Mouse (Mus musculus) CH12.LX (cell line): ENCODE measurements at regions not wholly inside any gene's neighbourhood (a gene's known extent, or its start where the extent isn't known, plus 50 kb on each side); places are given as distances from the start of the nearest gene placed in this dataset.

ENCODE experiments used
- DNase-seq: peaks from one replicate; pipeline ENCODE4 v3.0.0-alpha.2; 2013; ENCODE audit errors: extremely low read depth
- H3K27ac ChIP-seq: 2 replicates; pipeline ENCODE4 v1.5.1; 2012; ENCODE audit warnings: low read depth, mild to moderate bottlenecking, control low read depth, moderate library complexity; ENCODE audit not compliant: insufficient read depth
- H3K27me3 ChIP-seq: replicated peaks from 2 replicates; pipeline ENCODE3; 2012; ENCODE audit warnings: inconsistent platforms
- H3K36me3 ChIP-seq, 2 experiments: replicated peaks in 1 of 2; 2 replicates each; pipeline versions ENCODE3 to v1.6.1; 2012; ENCODE audit warnings: inconsistent platforms in 1 of 2, low read length in 1 of 2, mild to moderate bottlenecking in 1 of 2, mixed read lengths in 1 of 2, moderate library complexity in 1 of 2; ENCODE audit not compliant: control insufficient read depth in 1 of 2, insufficient read depth in 1 of 2
- H3K4me1 ChIP-seq, 2 experiments: 2 replicates each; pipeline ENCODE4 v1.6.1; 2012; ENCODE audit warnings: inconsistent platforms in 1 of 2, moderate library complexity in 1 of 2; ENCODE audit not compliant: insufficient read depth in 2 of 2, control insufficient read depth in 1 of 2
- H3K4me2 ChIP-seq: 2 replicates; pipeline ENCODE4 v1.6.1; 2012; ENCODE audit warnings: low read depth, mild to moderate bottlenecking, control low read depth; ENCODE audit not compliant: poor library complexity, insufficient read depth, severe bottlenecking
- H3K4me3 ChIP-seq, 3 experiments: fragments of 150-350 bp in 1 of 3; sonication (generic) in 1 of 3; replicated peaks in 1 of 3; 2 replicates each; pipeline versions ENCODE3 to v1.5.1; 2011 to 2012; ENCODE audit warnings: low read depth in 2 of 3, low read length in 2 of 3, mild to moderate bottlenecking in 2 of 3, moderate library complexity in 2 of 3, control low read depth in 1 of 3, improper control_type of control experiment in 1 of 3, inconsistent platforms in 1 of 3, mixed read lengths in 1 of 3; ENCODE audit not compliant: poor library complexity in 1 of 3
- H3K79me2 ChIP-seq: replicated peaks from 2 replicates; pipeline ENCODE4 v1.6.1; 2012; ENCODE audit warnings: mild to moderate bottlenecking, moderate library complexity; ENCODE audit not compliant: control insufficient read depth, poor library complexity, insufficient read depth, severe bottlenecking; ENCODE audit errors: extremely low read depth
- H3K9ac ChIP-seq: 2 replicates; pipeline ENCODE4 v1.6.1; 2012; ENCODE audit warnings: low read depth, mild to moderate bottlenecking, control low read depth, moderate library complexity; ENCODE audit not compliant: insufficient read depth
- H3K9me3 ChIP-seq: replicated peaks from 2 replicates; pipeline ENCODE3; 2012; ENCODE audit warnings: low read length, inconsistent platforms, mixed read lengths
- CHD1 ChIP-seq: IDR thresholded peaks from 2 replicates; pipeline ENCODE4 v1.6.1; 2012; ENCODE audit warnings: low read depth, low read length, improper control_type of control experiment, inconsistent platforms
- CTCF ChIP-seq, 2 experiments: IDR thresholded peaks in 1 of 2; conservative IDR thresholded peaks in 1 of 2; 2 replicates each; pipeline ENCODE4 v1.5.1; 2011 to 2012; ENCODE audit warnings: low read depth in 2 of 2, low read length in 2 of 2, improper control_type of control experiment in 1 of 2, inconsistent platforms in 1 of 2, mild to moderate bottlenecking in 1 of 2, moderate library complexity in 1 of 2
- E2F4 ChIP-seq: IDR thresholded peaks from 2 replicates; pipeline ENCODE4 v1.6.1; 2011; ENCODE audit warnings: low read depth, low read length, improper control_type of control experiment; ENCODE audit not compliant: insufficient replicate concordance
- ELF1 ChIP-seq: IDR thresholded peaks from 2 replicates; pipeline ENCODE4 v1.6.1; 2014; ENCODE audit warnings: low read depth, mild to moderate bottlenecking, inconsistent platforms, low read length, improper control_type of control experiment
- EP300 ChIP-seq: IDR thresholded peaks from 2 replicates; pipeline ENCODE4 v1.6.1; 2011; ENCODE audit warnings: low read length, improper control_type of control experiment
- ETS1 ChIP-seq: conservative IDR thresholded peaks from 2 replicates; pipeline ENCODE4 v1.6.1; 2012; ENCODE audit warnings: low read depth, mild to moderate bottlenecking, inconsistent platforms, low read length, improper control_type of control experiment, moderate library complexity
- IRF4 ChIP-seq: IDR thresholded peaks from 2 replicates; pipeline ENCODE4 v1.6.1; 2014; ENCODE audit warnings: low read depth, mild to moderate bottlenecking, inconsistent platforms, low read length, improper control_type of control experiment
- JUN ChIP-seq: IDR thresholded peaks from 2 replicates; pipeline ENCODE4 v1.6.1; 2011; ENCODE audit warnings: low read depth, mild to moderate bottlenecking, low read length, improper control_type of control experiment, moderate library complexity; ENCODE audit not compliant: insufficient read depth
- JUND ChIP-seq: conservative IDR thresholded peaks from 2 replicates; pipeline ENCODE4 v1.6.1; 2011; ENCODE audit warnings: low read depth, low read length, improper control_type of control experiment
- KAT2A ChIP-seq: IDR thresholded peaks from 2 replicates; pipeline ENCODE4 v1.6.1; 2012; ENCODE audit warnings: low read length, improper control_type of control experiment, inconsistent platforms; ENCODE audit not compliant: insufficient replicate concordance
- MAZ ChIP-seq: IDR thresholded peaks from 2 replicates; pipeline ENCODE4 v1.6.1; 2012; ENCODE audit warnings: low read depth, mild to moderate bottlenecking, inconsistent platforms, low read length, improper control_type of control experiment, moderate library complexity
- MEF2A ChIP-seq: IDR thresholded peaks from 2 replicates; pipeline ENCODE4 v1.6.1; 2014; ENCODE audit warnings: low read depth, mild to moderate bottlenecking, inconsistent platforms, low read length, improper control_type of control experiment, borderline replicate concordance
- NELFE ChIP-seq: IDR thresholded peaks from 2 replicates; pipeline ENCODE4 v1.6.1; 2011; ENCODE audit warnings: low read depth, low read length, improper control_type of control experiment
- NRF1 ChIP-seq: IDR thresholded peaks from 2 replicates; pipeline ENCODE4 v1.6.1; 2014; ENCODE audit warnings: low read depth, mild to moderate bottlenecking, inconsistent platforms, low read length, improper control_type of control experiment, moderate library complexity
- PAX5 ChIP-seq: IDR thresholded peaks from 2 replicates; pipeline ENCODE4 v1.6.1; 2012; ENCODE audit warnings: low read length, inconsistent platforms, mixed read lengths
- POLR2A ChIP-seq: IDR thresholded peaks from 2 replicates; pipeline ENCODE4 v1.6.1; 2011; ENCODE audit warnings: low read depth, mild to moderate bottlenecking, improper control_type of control experiment, low read length
- POLR2AphosphoS2 ChIP-seq: IDR thresholded peaks from 2 replicates; pipeline ENCODE4 v1.6.1; 2011; ENCODE audit warnings: low read depth, low read length, improper control_type of control experiment
- RAD21 ChIP-seq: IDR thresholded peaks from 2 replicates; pipeline ENCODE4 v1.6.1; 2011; ENCODE audit warnings: low read depth, mild to moderate bottlenecking, low read length, improper control_type of control experiment, moderate library complexity
- TBP ChIP-seq: conservative IDR thresholded peaks from 2 replicates; pipeline ENCODE4 v1.6.1; 2011; ENCODE audit warnings: low read depth, low read length, improper control_type of control experiment
- UBTF ChIP-seq: IDR thresholded peaks from 2 replicates; pipeline ENCODE4 v1.6.1; 2012; ENCODE audit warnings: low read depth, mild to moderate bottlenecking, inconsistent platforms, low read length, improper control_type of control experiment, moderate library complexity
- USF1 ChIP-seq: IDR thresholded peaks from 2 replicates; pipeline ENCODE4 v1.6.1; 2014; ENCODE audit warnings: low read depth, mild to moderate bottlenecking, inconsistent platforms, low read length, improper control_type of control experiment
- USF2 ChIP-seq: conservative IDR thresholded peaks from 2 replicates; pipeline ENCODE4 v1.6.1; 2011; ENCODE audit warnings: low read depth, low read length, improper control_type of control experiment
- ZKSCAN1 ChIP-seq: IDR thresholded peaks from 2 replicates; pipeline ENCODE4 v1.6.1; 2012; ENCODE audit warnings: low read depth, inconsistent platforms, low read length, improper control_type of control experiment, borderline replicate concordance
- ZMIZ1 ChIP-seq: IDR thresholded peaks from 2 replicates; pipeline ENCODE4 v1.6.1; 2012; ENCODE audit warnings: low read depth, mild to moderate bottlenecking, inconsistent platforms, low read length, improper control_type of control experiment
- ZNF384 ChIP-seq: IDR thresholded peaks from 2 replicates; pipeline ENCODE4 v1.6.1; 2012; ENCODE audit warnings: low read depth, low read length, improper control_type of control experiment, inconsistent platforms
- dilution Hi-C: fragments of 300-500 bp; cut with MboI; formaldehyde crosslinking; loops from 2 replicates; pipeline ENCODE4 v1.14.3; 2020; ENCODE audit warnings: low sequenced_read_pairs; ENCODE audit not compliant: extremely low pct_unique_long_range_greater_than_20kb, extremely low pct_ligation_motif_present
- in situ Hi-C: fragments of 300-500 bp; cut with MboI; formaldehyde crosslinking; loops from 3 replicates; pipeline ENCODE4 v1.14.3; 2019; ENCODE audit warnings: low sequenced_read_pairs, low pct_ligation_motif_present, low pct_unique_long_range_greater_than_20kb, mixed read lengths

GRCm38 (mm10) chr2:173463313-173463712, 59.1 kb upstream of the 1700021F07Rik start:
- no peak for DNase-seq
- peaks cover 2% of the 10 kb centered on the region for H3K27me3 ChIP-seq
- no peak overlapping the region for H3K4me3 ChIP-seq
- H3K27ac ChIP-seq = no peak overlapping the region
- no peak overlapping the region for H3K4me2 ChIP-seq
- H3K79me2 ChIP-seq = no peaks in the 10 kb centered on the region
- no peak for TF ChIP-seq ELF1
- TF ChIP-seq MEF2A = no peak
- no peak for TF ChIP-seq CTCF (conservative IDR thresholded peaks at IDR 0.05 in 1 of 2, IDR thresholded peaks at IDR 0.05 in 1 of 2; ENCODE audit: low read depth in 2 of 2, low read length in 2 of 2)
- TF ChIP-seq RAD21 = no peak
- TF ChIP-seq CHD1 = no peak
- no peak for TF ChIP-seq TBP
- TF ChIP-seq UBTF = no peak
- TF ChIP-seq ETS1 = no peak
- no peak for TF ChIP-seq ZKSCAN1
- TF ChIP-seq ZNF384 = no peak
- no peak for TF ChIP-seq POLR2AphosphoS2
- TF ChIP-seq NRF1 = no peak
- no peak for TF ChIP-seq USF1
- no peak for TF ChIP-seq E2F4
- TF ChIP-seq IRF4 = no peak
- TF ChIP-seq USF2 = no peak
- TF ChIP-seq PAX5 = no peak
- no peak for TF ChIP-seq KAT2A
- TF ChIP-seq JUN = no peak
- H3K9me3 ChIP-seq = peaks cover 2% of the 10 kb centered on the region
- H3K9ac ChIP-seq = no peak overlapping the region
- in situ Hi-C loops = no loop called here
- peaks cover 2 to 9% of the 10 kb centered on the region in 2 experiments; a peak in 3 of 4 replicates for H3K4me1 ChIP-seq
- no peaks in the 10 kb centered on the region for H3K36me3 ChIP-seq
- dilution Hi-C loops = no loop called here

- H3K9me3 ChIP-seq = peaks cover 2% of the 10 kb centered on the region
- H3K79me2 ChIP-seq = no peaks in the 10 kb centered on the region
- no peak overlapping the region for H3K27ac ChIP-seq
- H3K4me3 ChIP-seq = no peak overlapping the region
- H3K4me2 ChIP-seq = no peak overlapping the region
- in situ Hi-C loops = no loop called here
- no peaks in the 10 kb centered on the region for H3K36me3 ChIP-seq
- no peak for DNase-seq
- peaks cover 5 to 19% of the 10 kb centered on the region in 2 experiments; a peak in 3 of 4 replicates for H3K4me1 ChIP-seq
- no peak overlapping the region for H3K9ac ChIP-seq
- H3K27me3 ChIP-seq = no peaks in the 10 kb centered on the region
- TF ChIP-seq MAZ = no peak
- no peak for TF ChIP-seq NRF1
- no peak for TF ChIP-seq POLR2A
- TF ChIP-seq JUN = no peak
- TF ChIP-seq CHD1 = no peak
- no peak for TF ChIP-seq E2F4
- TF ChIP-seq JUND = no peak
- TF ChIP-seq ETS1 = no peak
- TF ChIP-seq ZMIZ1 = no peak
- no peak for TF ChIP-seq USF1
- TF ChIP-seq MEF2A = no peak
- TF ChIP-seq KAT2A = no peak
- no peak for TF ChIP-seq RAD21
- no peak for TF ChIP-seq ELF1
- no peak for TF ChIP-seq EP300
- no peak for TF ChIP-seq NELFE
- TF ChIP-seq CTCF (conservative IDR thresholded peaks at IDR 0.05 in 1 of 2, IDR thresholded peaks at IDR 0.05 in 1 of 2; ENCODE audit: low read depth in 2 of 2, low read length in 2 of 2) = no peak
- TF ChIP-seq, all 38 proteins: peak for 0
- dilution Hi-C loops = no loop called here
Observed at GRCm38 (mm10) chr2:173464562-173464961, 57.8 kb upstream of the 1700021F07Rik start.
